Mouse (Mus musculus): ENCODE measurements at regions not wholly inside any gene's neighbourhood (a gene's known extent, or its start where the extent isn't known, plus 50 kb on each side); places are given as distances from the start of the nearest gene placed in this dataset.

GRCm38 (mm10) chr13:72803374-72803773 is 174.8 kb downstream of the Irx2 start:
- DNase-seq (ENCODE audit: low spot score) = no peak

- no peak for DNase-seq (ENCODE audit: low spot score)
These were observed 180.6 kb downstream of the Irx2 start for GRCm38 (mm10) chr13:72809226-72809625.

- DNase-seq (ENCODE audit: low spot score) = no peak
These were observed 182.0 kb downstream of the Irx2 start for GRCm38 (mm10) chr13:72810626-72811025.

- DNase-seq (ENCODE audit: low spot score) = no peak
These were observed 186.0 kb downstream of the Irx2 start for GRCm38 (mm10) chr13:72814616-72815015.

- no peak for DNase-seq (ENCODE audit: low spot score)
These were observed 186.8 kb downstream of the Irx2 start for GRCm38 (mm10) chr13:72815236-72815932.

- DNase-seq (ENCODE audit: low spot score) = no peak
These were observed 187.4 kb downstream of the Irx2 start for GRCm38 (mm10) chr13:72815933-72816553.

- DNase-seq (ENCODE audit: low spot score) = no peak
These were observed 188.2 kb downstream of the Irx2 start for GRCm38 (mm10) chr13:72816856-72817255.

GRCm38 (mm10) chr13:72817521-72817920 is 188.9 kb downstream of the Irx2 start:
- no peak for DNase-seq (ENCODE audit: low spot score)

GRCm38 (mm10) chr13:72817930-72818329 is 189.3 kb downstream of the Irx2 start:
- no peak for DNase-seq (ENCODE audit: low spot score)

- DNase-seq (ENCODE audit: low spot score) = no peak
These were observed 198.0 kb downstream of the Irx2 start for GRCm38 (mm10) chr13:72826613-72827012.

GRCm38 (mm10) chr13:72829331-72829730 is 200.7 kb downstream of the Irx2 start:
- no peak for DNase-seq (ENCODE audit: low spot score)

GRCm38 (mm10) chr13:72833326-72833725 is 204.7 kb downstream of the Irx2 start:
- no peak for DNase-seq (ENCODE audit: low spot score)

GRCm38 (mm10) chr13:72837016-72837415 is 208.4 kb downstream of the Irx2 start:
- no peak for DNase-seq (ENCODE audit: low spot score)

GRCm38 (mm10) chr13:72848097-72848496 is 219.5 kb downstream of the Irx2 start:
- DNase-seq (ENCODE audit: low spot score) = no peak

GRCm38 (mm10) chr13:72849841-72850240 is 221.2 kb downstream of the Irx2 start:
- DNase-seq (ENCODE audit: low spot score) = no peak

GRCm38 (mm10) chr13:72852896-72853295 is 224.3 kb downstream of the Irx2 start:
- no peak for DNase-seq (ENCODE audit: low spot score)

- DNase-seq (ENCODE audit: low spot score) = no peak
These were observed 247.3 kb downstream of the Irx2 start for GRCm38 (mm10) chr13:72875921-72876320.

- no peak for DNase-seq (ENCODE audit: low spot score)
These were observed 266.4 kb downstream of the Irx2 start for GRCm38 (mm10) chr13:72894982-72895381.

GRCm38 (mm10) chr13:72902576-72902975 is 274.0 kb downstream of the Irx2 start:
- DNase-seq (ENCODE audit: low spot score) = no peak

GRCm38 (mm10) chr13:72918895-72919294 is 290.3 kb downstream of the Irx2 start:
- DNase-seq (ENCODE audit: low spot score) = no peak

- no peak for DNase-seq (ENCODE audit: low spot score)
These were observed 291.7 kb downstream of the Irx2 start for GRCm38 (mm10) chr13:72920368-72920767.

- DNase-seq (ENCODE audit: low spot score) = no peak
These were observed 296.0 kb downstream of the Irx2 start for GRCm38 (mm10) chr13:72924560-72925135.

- no peak for DNase-seq (ENCODE audit: low spot score)
These were observed 308.6 kb downstream of the Irx2 start for GRCm38 (mm10) chr13:72937246-72937645.

All from layer of hippocampus, adult 9-10 months (tissue).